Mouse (Mus musculus): Measurements from ENCODE around the gene Rnf144b. TPM values are rescaled to one million over a fixed set of nuclear protein-coding genes. Genes with fewer than 3 reads are reported as not detected.

Gene Rnf144b
- polyA plus RNA-seq, 1 experiment = 15.1 TPM

DNA sequence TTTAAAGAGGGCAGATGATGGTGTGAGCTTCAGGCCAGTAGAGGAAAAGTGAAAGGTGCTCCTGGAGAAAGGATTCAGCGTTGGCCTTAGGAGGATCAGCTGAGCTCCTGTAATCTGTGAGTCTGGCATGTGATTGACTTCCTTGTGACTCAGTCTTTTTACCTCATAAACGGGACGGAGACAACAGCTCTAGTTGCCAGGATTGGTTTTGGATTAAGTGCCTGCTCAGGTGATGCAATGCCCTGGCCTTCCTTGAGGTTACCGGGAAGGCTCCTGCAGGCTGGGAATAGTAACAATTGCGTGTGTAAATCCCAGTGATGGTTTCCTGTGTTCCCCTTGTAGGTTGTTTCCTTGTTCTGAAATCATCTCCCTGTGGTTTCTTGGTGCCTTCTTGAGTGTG, 39.5 kb downstream of the Rnf144b start:
- no peak overlapping the region for H3K4me3 ChIP-seq (ENCODE audit: insufficient read depth, low read length)
- TF ChIP-seq POLR2A (IDR thresholded peaks at IDR 0.05; ENCODE audit: extremely low read depth, insufficient read depth, low read length) (no peak), CTCF (IDR thresholded peaks at IDR 0.05; ENCODE audit: extremely low read depth, insufficient read depth, low read length) (no peak)
- no peaks in the 10 kb centered on the region for H3K4me1 ChIP-seq (ENCODE audit: control insufficient read depth, insufficient read depth, low read length)
- no peak overlapping the region for H3K27ac ChIP-seq (ENCODE audit: insufficient read depth, low read length)

- Histone ChIP-seq H3K4me3 (ENCODE audit: insufficient read depth, low read length) (no peak overlapping the region), H3K4me1 (ENCODE audit: control insufficient read depth, insufficient read depth, low read length) (no peaks in the 10 kb centered on the region), H3K27ac (ENCODE audit: insufficient read depth, low read length) (no peak overlapping the region)
- TF ChIP-seq POLR2A (IDR thresholded peaks at IDR 0.05; ENCODE audit: extremely low read depth, insufficient read depth, low read length) (no peak), CTCF (IDR thresholded peaks at IDR 0.05; ENCODE audit: extremely low read depth, insufficient read depth, low read length) (no peak)
Measured at GRCm38 (mm10) chr13:47164732-47165131, 42.3 kb downstream of the Rnf144b start.

DNA sequence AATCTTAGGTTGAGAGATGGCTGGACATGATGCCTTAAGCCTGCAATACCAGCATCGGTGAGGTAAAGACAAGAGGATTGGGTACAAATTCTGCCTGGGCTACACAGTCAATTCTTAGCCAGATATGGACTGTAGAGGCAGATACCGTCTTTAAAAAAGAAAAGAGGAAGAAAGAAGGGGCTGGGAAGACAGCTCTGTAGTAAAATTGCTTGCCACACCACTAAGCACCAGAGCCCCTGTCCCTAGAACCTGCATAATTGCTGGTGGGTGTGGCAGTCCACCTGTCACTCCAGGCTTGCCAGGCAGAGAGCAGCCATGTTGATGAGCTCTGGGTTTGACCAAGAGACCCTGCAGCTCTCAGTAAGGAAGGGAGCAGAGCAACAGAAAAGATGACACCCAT, 42.8 kb downstream of the Rnf144b start:
- H3K27ac ChIP-seq (ENCODE audit: insufficient read depth, low read length) = no peak overlapping the region
- no peak for TF ChIP-seq POLR2A (IDR thresholded peaks at IDR 0.05; ENCODE audit: extremely low read depth, insufficient read depth, low read length)
- H3K4me3 ChIP-seq (ENCODE audit: insufficient read depth, low read length) = no peak overlapping the region
- no peaks in the 10 kb centered on the region for H3K4me1 ChIP-seq (ENCODE audit: control insufficient read depth, insufficient read depth, low read length)

DNA sequence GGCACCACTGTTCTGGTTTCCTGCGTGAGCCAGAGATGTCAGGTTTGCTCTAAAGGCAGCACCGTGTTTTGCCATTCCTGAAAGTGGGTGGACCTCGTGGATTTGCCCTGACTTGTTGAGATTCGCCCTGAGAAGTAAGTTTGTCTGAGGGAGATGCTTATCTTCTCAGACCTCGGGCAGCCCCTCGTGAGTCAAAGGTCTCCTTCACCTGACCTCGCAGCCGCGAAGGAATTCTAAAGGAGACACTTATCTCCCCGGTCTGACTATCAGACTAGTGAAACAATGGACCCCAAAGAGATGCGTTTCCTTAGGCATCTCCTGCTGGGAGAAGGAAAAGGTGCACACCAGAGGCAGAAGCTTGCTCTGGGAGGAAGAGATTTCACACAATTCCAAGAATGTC, 46.0 kb downstream of the Rnf144b start:
- TF ChIP-seq CTCF (IDR thresholded peaks at IDR 0.05; ENCODE audit: extremely low read depth, insufficient read depth, low read length) (no peak), POLR2A (IDR thresholded peaks at IDR 0.05; ENCODE audit: extremely low read depth, insufficient read depth, low read length) (no peak)
- Histone ChIP-seq H3K4me1 (ENCODE audit: control insufficient read depth, insufficient read depth, low read length) (no peaks in the 10 kb centered on the region), H3K4me3 (ENCODE audit: insufficient read depth, low read length) (no peak overlapping the region), H3K27ac (ENCODE audit: insufficient read depth, low read length) (no peak overlapping the region)

DNA sequence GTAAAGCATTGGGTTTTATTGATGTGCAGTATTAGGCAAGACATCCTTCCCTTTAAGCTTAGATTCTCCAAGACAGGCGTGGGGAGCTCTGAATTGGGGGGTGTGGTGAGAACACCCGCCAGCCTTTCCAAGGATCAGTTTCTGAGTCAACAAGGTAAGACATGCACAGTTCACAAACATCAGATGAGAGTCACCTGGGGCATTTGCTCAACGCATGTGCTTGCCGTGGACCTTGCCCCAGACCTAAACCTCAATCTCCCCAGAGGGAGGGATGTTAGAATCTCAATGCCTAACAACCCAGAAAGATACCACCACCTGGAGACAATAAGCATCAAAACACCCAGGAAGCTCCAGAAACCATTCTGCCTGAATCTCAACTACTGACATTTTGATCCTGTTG, 47.6 kb downstream of the Rnf144b start:
- Histone ChIP-seq H3K4me1 (ENCODE audit: control insufficient read depth, insufficient read depth, low read length) (no peaks in the 10 kb centered on the region), H3K27ac (ENCODE audit: insufficient read depth, low read length) (no peak overlapping the region), H3K4me3 (ENCODE audit: insufficient read depth, low read length) (no peak overlapping the region)
- no peak for TF ChIP-seq CTCF (IDR thresholded peaks at IDR 0.05; ENCODE audit: extremely low read depth, insufficient read depth, low read length)
- TF ChIP-seq POLR2A (IDR thresholded peaks at IDR 0.05; ENCODE audit: extremely low read depth, insufficient read depth, low read length) = no peak

GRCm38 (mm10) chr13:47170811-47171555, 48.5 kb downstream of the Rnf144b start:
- no peak for TF ChIP-seq POLR2A (IDR thresholded peaks at IDR 0.05; ENCODE audit: extremely low read depth, insufficient read depth, low read length)
- TF ChIP-seq CTCF (IDR thresholded peaks at IDR 0.05; ENCODE audit: extremely low read depth, insufficient read depth, low read length) = no peak
- H3K4me3 ChIP-seq (ENCODE audit: insufficient read depth, low read length) = no peak overlapping the region
- no peak overlapping the region for H3K27ac ChIP-seq (ENCODE audit: insufficient read depth, low read length)
- H3K4me1 ChIP-seq (ENCODE audit: control insufficient read depth, insufficient read depth, low read length) = no peaks in the 10 kb centered on the region

GRCm38 (mm10) chr13:47172891-47173290, 50.4 kb downstream of the Rnf144b start:
- H3K27ac ChIP-seq (ENCODE audit: insufficient read depth, low read length) = no peak overlapping the region
- H3K4me3 ChIP-seq (ENCODE audit: insufficient read depth, low read length) = no peak overlapping the region
- H3K4me1 ChIP-seq (ENCODE audit: control insufficient read depth, insufficient read depth, low read length) = no peaks in the 10 kb centered on the region
- TF ChIP-seq POLR2A (IDR thresholded peaks at IDR 0.05; ENCODE audit: extremely low read depth, insufficient read depth, low read length) (no peak), CTCF (IDR thresholded peaks at IDR 0.05; ENCODE audit: extremely low read depth, insufficient read depth, low read length) (no peak)

GRCm38 (mm10) chr13:47178182-47178581, 55.7 kb downstream of the Rnf144b start:
- no peak overlapping the region for H3K4me3 ChIP-seq (ENCODE audit: insufficient read depth, low read length)
- H3K27ac ChIP-seq (ENCODE audit: insufficient read depth, low read length) = no peak overlapping the region
- no peak for TF ChIP-seq CTCF (IDR thresholded peaks at IDR 0.05; ENCODE audit: extremely low read depth, insufficient read depth, low read length)
- TF ChIP-seq POLR2A (IDR thresholded peaks at IDR 0.05; ENCODE audit: extremely low read depth, insufficient read depth, low read length) = no peak
- no peaks in the 10 kb centered on the region for H3K4me1 ChIP-seq (ENCODE audit: control insufficient read depth, insufficient read depth, low read length)

DNA sequence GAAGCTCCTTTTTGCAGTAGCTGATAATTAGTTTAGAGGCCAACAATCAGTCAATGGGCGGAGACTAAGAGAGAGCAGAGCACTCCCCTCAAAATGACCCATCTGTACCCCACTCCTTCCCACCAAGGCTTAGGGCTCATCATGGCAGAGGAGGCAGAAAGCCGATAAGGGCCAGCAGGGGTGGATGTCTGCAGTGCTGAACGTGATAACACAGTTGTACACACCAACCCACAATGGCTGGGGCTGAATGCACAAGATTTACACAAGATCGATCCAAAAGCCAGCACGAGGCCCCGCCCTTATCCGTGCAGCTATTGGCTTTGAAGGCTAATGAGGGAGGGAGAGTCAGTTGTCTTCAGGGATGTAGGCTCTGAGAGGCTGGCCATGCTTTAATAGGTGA, 58.3 kb downstream of the Rnf144b start:
- H3K4me3 ChIP-seq (ENCODE audit: insufficient read depth, low read length) = no peak overlapping the region
- H3K4me1 ChIP-seq (ENCODE audit: control insufficient read depth, insufficient read depth, low read length) = peaks cover 2% of the 10 kb centered on the region; the same call in 1 of the 2 replicates
- TF ChIP-seq CTCF (IDR thresholded peaks at IDR 0.05; ENCODE audit: extremely low read depth, insufficient read depth, low read length) (no peak), POLR2A (IDR thresholded peaks at IDR 0.05; ENCODE audit: extremely low read depth, insufficient read depth, low read length) (no peak)
- no peak overlapping the region for H3K27ac ChIP-seq (ENCODE audit: insufficient read depth, low read length)

GRCm38 (mm10) chr13:47182366-47182765, 59.9 kb downstream of the Rnf144b start:
- Histone ChIP-seq H3K4me1 (ENCODE audit: control insufficient read depth, insufficient read depth, low read length) (peaks cover 2% of the 10 kb centered on the region; the same call in 1 of the 2 replicates), H3K4me3 (ENCODE audit: insufficient read depth, low read length) (no peak overlapping the region), H3K27ac (ENCODE audit: insufficient read depth, low read length) (no peak overlapping the region)
- TF ChIP-seq CTCF (IDR thresholded peaks at IDR 0.05; ENCODE audit: extremely low read depth, insufficient read depth, low read length) = no peak
- no peak for TF ChIP-seq POLR2A (IDR thresholded peaks at IDR 0.05; ENCODE audit: extremely low read depth, insufficient read depth, low read length)
